Mouse (Mus musculus) spleen, adult 10 weeks (tissue): ENCODE measurements around the gene Btbd35f17. TPM values are rescaled to one million over a fixed set of nuclear protein-coding genes. Genes with fewer than 3 reads are reported as not detected.

Experiments
- polyA plus RNA-seq: library from polyadenylated mRNA; stranded (reverse); fragments of 350-450 nt; fragmentation: Illumina TruSeq; extraction: RNeasy Lipid Tissue Mini Kit (QIAGEN cat#74804); gene quantifications from one replicate; pipeline ENCODE4 v1.2.3, GENCODE M21; 2015; ENCODE audit warnings: low replicate concordance; ENCODE audit not compliant: insufficient read depth

Gene Btbd35f17
- not detected for polyA plus RNA-seq

DNA sequence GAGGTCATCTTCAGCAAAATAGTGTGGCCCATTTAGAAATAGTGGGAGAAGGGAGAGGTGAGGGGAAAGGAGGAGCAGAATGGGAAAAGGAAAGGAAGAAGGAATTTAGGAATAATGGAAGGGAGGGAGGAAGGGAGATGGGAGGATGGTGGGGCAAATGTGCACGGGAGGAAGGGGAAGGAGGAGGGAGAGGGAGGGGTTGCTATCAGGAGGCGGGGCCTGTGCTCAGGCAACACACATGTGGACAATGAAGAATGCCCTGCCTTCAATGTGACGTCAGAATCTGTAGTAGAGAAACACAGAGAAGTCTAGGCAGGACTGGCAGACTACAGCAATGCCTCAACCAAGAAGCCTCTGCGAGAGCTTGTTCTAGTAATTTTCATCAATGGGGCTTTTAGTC, at the start of gene Btbd35f17:
Btbd35f17 (plus strand) TSS at position 301 of the 400 bp plus-strand sequence.

Other genes starting within 250 kb of the Btbd35f17 start
- not detected for gene Btbd35f28, start 174.1 kb upstream of the Btbd35f17 start, polyA plus RNA-seq
- not detected for gene Btbd35f20, start 79.4 kb upstream of the Btbd35f17 start, polyA plus RNA-seq